Mouse (Mus musculus) monocyte, adult 59 days (primary cell): Measurements from ENCODE around the gene Lim2. TPM values are rescaled to one million over a fixed set of nuclear protein-coding genes. Genes with fewer than 3 reads are reported as not detected.

ENCODE experiments used
- total RNA-seq, 2 experiments: library from RNA; stranded (reverse); gene quantifications; one replicate each; pipeline ENCODE4 v1.2.4; 2023

Gene Lim2
- not detected for total RNA-seq

GRCm38 (mm10) chr7:43427406-43427805 lies at the start of gene Lim2:
TSS of gene Lim2 (plus strand) at chr7:43427670.

DNA sequence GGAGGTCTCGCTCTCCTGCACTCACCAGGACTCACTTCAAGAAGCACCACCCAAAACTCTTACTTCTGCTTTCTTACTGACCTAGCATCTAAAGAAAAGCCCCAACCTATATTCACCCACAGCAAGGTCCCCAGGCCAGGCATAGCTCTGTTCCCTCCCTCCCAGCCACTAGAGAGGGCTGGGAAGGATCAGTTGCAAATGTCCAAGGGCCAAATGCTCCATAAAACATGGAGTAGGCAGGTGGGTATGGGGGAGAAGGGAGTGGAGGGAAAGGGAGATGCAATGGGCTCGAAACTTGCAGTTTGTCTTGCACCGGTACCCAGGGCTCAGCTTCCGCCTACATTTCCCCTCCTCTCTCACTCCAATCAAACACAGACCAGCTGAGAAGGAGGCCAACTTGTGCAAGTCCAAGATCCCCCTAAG lies 19.3 kb upstream of the Lim2 start, which contains the start of gene Siglecg:
Siglecg (plus strand) TSS at position 74 of the 423 bp plus-strand sequence.

GRCm38 (mm10) chr7:43436341-43437255 lies 9.1 kb downstream of the Lim2 start, which contains the start of gene Nkg7:
TSS of gene Nkg7 (plus strand) at chr7:43437073.

DNA sequence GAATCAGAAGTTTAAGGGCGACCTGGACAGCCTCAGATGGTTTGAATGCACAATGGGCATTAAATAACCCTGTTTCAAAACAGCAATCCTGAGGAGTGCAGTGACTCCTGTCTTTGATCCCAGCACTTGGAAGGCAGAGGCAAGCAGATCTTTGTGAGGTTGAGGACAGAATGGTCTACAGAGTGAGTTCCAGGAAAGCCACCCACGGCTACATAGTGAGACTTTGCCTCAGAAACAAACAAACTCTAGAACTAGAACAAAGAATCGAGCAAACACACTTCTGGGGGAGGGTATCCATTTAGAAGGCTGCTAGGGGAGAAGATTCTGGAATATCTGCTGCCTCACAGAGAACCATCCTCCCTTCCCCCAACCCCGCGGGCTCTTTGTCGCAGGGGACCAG lies 13.0 kb downstream of the Lim2 start, which contains the start of gene Cldnd2:
Cldnd2 (plus strand) TSS at position 301 of the 400 bp plus-strand sequence.

GRCm38 (mm10) chr7:43443917-43444293 lies 16.4 kb downstream of the Lim2 start, which contains the start of the genes Etfb and Gm45233:
TSS of gene Etfb (plus strand) at chr7:43444083.
TSS of gene Gm45233 (plus strand) at chr7:43444128.

DNA sequence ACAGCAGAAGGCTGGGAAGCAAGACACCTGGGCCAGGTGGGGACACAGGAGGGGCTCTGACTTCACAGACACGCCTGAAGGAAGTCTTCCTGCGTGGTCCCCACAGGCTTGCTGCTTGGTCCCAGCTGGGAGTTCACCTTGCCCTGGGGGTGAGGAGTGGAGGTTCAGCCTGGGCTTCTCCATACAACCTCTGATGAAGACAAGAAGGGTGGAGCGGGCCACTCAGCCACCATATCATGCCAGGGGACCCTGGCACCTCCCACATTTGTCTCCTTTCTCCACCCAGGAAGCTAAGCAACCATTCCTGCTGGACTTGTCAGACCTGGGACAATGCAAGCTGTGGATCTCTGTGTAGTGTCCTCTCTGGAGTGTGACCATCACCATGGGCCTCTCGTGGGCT lies 35.4 kb downstream of the Lim2 start, which contains the start of gene Vsig10l:
Vsig10l (plus strand) TSS at position 301 of the 400 bp plus-strand sequence.

Other genes starting within 250 kb of the Lim2 start
- gene Zfp715, start 114.4 kb upstream of the Lim2 start, total RNA-seq = 10 to 100 TPM; 19.0 to 21.5 TPM
- gene Siglecf, start 76.3 kb upstream of the Lim2 start, total RNA-seq = under 1 TPM in 1 of 2 experiments, not detected in 1; 0.55 TPM
- gene Siglecg, start 19.5 kb upstream of the Lim2 start, total RNA-seq = 1 to 10 TPM; 8.9 to 9.6 TPM
- under 1 TPM in 1 of 2 experiments, not detected in 1; 0.81 TPM for gene Nkg7, start 9.4 kb downstream of the Lim2 start, total RNA-seq
- gene Cldnd2, start 13.1 kb downstream of the Lim2 start, total RNA-seq = not detected
- gene Etfb, start 16.4 kb downstream of the Lim2 start, total RNA-seq = 10 to 100 TPM; 70.6 to 73.5 TPM
- not detected for gene Gm45233, start 16.5 kb downstream of the Lim2 start, total RNA-seq
- 1 to 10 TPM; 4.6 to 6.6 TPM for gene Vsig10l, start 35.5 kb downstream of the Lim2 start, total RNA-seq
- gene Iglon5, start 62.4 kb downstream of the Lim2 start, total RNA-seq = not detected
- not detected for gene 4931406B18Rik, start 78.3 kb downstream of the Lim2 start, total RNA-seq
- 10 to 100 TPM; 61.6 to 75.0 TPM for gene Cd33, start 116.8 kb downstream of the Lim2 start, total RNA-seq
- gene Zfp658, start 134.6 kb downstream of the Lim2 start, total RNA-seq = 10 to 100 TPM; 10.2 to 11.0 TPM
- gene Zfp719, start 151.9 kb downstream of the Lim2 start, total RNA-seq = 10 to 100 TPM; 10.5 to 10.7 TPM
- 1 to 10 TPM in 1 of 2 experiments, not detected in 1; 1.2 TPM for gene Zfp819, start 179.5 kb downstream of the Lim2 start, total RNA-seq
- gene Ceacam18, start 207.0 kb downstream of the Lim2 start, total RNA-seq = not detected
- gene Siglece, start 232.5 kb downstream of the Lim2 start, total RNA-seq = 100 to 1,000 TPM; 128 to 137 TPM
- gene Ctu1, start 244.3 kb downstream of the Lim2 start, total RNA-seq = 1 to 10 TPM; 6.9 to 7.3 TPM